Comparison of ENCODE assay signal across 13 mouse cellular contexts in genomic region chr3:116804746-116805285, GRCm38 (mm10). TPM values are rescaled to one million over a fixed set of nuclear protein-coding genes. Genes with fewer than 3 reads are reported as not detected.
DNase-seq lines count a peak whose midpoint lies in the region; ATAC-seq lines count a peak whose summit lies in the region.
"Had no signal": no experiment of that assay in that cellular context is flagged by ENCODE, and none has a peak within 500 bp of the region (broad histone marks: within the 10 kb centered on the region; RNA-seq: fewer than 3 reads in every experiment).

No protein-coding gene starts in this region.

- no peak for ATAC-seq in hindbrain, embryonic 13.5 days (ENCODE audit: low FRiP score)
- no peak for ATAC-seq in hindbrain, embryonic 11.5 days (ENCODE audit: low FRiP score)
- ATAC-seq in forebrain, embryonic 15.5 days (replicated peaks): no peak
- no peak for ATAC-seq in midbrain, embryonic 11.5 days (ENCODE audit: low FRiP score)
- ATAC-seq: intestine, postnatal 0 days had no signal

- peaks cover 5% of the 10 kb centered on the region for H3K36me3 ChIP-seq in hindbrain, embryonic 13.5 days
- no peaks in the 10 kb centered on the region for H3K36me3 ChIP-seq in hindbrain, embryonic 11.5 days (ENCODE audit: control insufficient read depth, insufficient read depth, low read length)
- peaks cover 4% of the 10 kb centered on the region; the same call in 1 of the 2 replicates for H3K36me3 ChIP-seq in forebrain, embryonic 15.5 days
- H3K36me3 ChIP-seq in midbrain, embryonic 11.5 days (ENCODE audit: control insufficient read depth, insufficient read depth, low read length): no peaks in the 10 kb centered on the region

- 46% methylated on average over 6 of the region's 6 CpGs for WGBS in hindbrain, embryonic 13.5 days
- WGBS in hindbrain, embryonic 11.5 days: 65% methylated on average over 6 of the region's 6 CpGs
- 11% methylated on average over 6 of the region's 6 CpGs for WGBS in forebrain, embryonic 15.5 days
- 72% methylated on average over 6 of the region's 6 CpGs for WGBS in midbrain, embryonic 11.5 days

- H3K4me3 ChIP-seq in hindbrain, embryonic 13.5 days: no peak overlapping the region
- H3K4me3 ChIP-seq in hindbrain, embryonic 11.5 days (ENCODE audit: low read depth, low read length): no peak overlapping the region
- no peak overlapping the region for H3K4me3 ChIP-seq in forebrain, embryonic 15.5 days
- H3K4me3 ChIP-seq in midbrain, embryonic 11.5 days (ENCODE audit: low read depth, low read length): no peak overlapping the region

- DNase-seq in hindbrain, embryonic 11.5 days (ENCODE audit: low spot score): no peak
- DNase-seq in 3T3-L1 (ENCODE audit: low read depth, low spot score) (peak; percentile 40), NIH3T3 (ENCODE audit: low read depth) (peak; percentile 37)
- no peak for DNase-seq in left cerebral cortex, adult 8-10 months (ENCODE audit: low spot score in 2 of 2)
- no peak for DNase-seq in layer of hippocampus, postnatal 14 days (ENCODE audit: low spot score in 2 of 2)
- no peak for DNase-seq in midbrain, embryonic 11.5 days (ENCODE audit: low spot score, missing footprints)
- DNase-seq: adrenal gland, postnatal 14 days; cerebellum, postnatal 14 days; lung, adult 18-20 months; right cerebral cortex, postnatal 4 days had no signal

- H3K9ac ChIP-seq in hindbrain, embryonic 13.5 days: 0 out of 2 replicates have a peak overlapping the region, but pooled peaks have one; percentile 5
- no peak overlapping the region for H3K9ac ChIP-seq in hindbrain, embryonic 11.5 days (ENCODE audit: low read depth, low read length)
- no peak overlapping the region for H3K9ac ChIP-seq in forebrain, embryonic 15.5 days (replicated peaks)
- no peak overlapping the region for H3K9ac ChIP-seq in midbrain, embryonic 11.5 days (ENCODE audit: low read length)

- H3K27me3 ChIP-seq in hindbrain, embryonic 13.5 days: no peaks in the 10 kb centered on the region
- H3K27me3 ChIP-seq in hindbrain, embryonic 11.5 days (ENCODE audit: control insufficient read depth, insufficient read depth, low read length): no peaks in the 10 kb centered on the region
- H3K27me3 ChIP-seq in forebrain, embryonic 15.5 days: no peaks in the 10 kb centered on the region
- H3K27me3 ChIP-seq in midbrain, embryonic 11.5 days (ENCODE audit: control insufficient read depth, insufficient read depth, low read length): no peaks in the 10 kb centered on the region

- no peak overlapping the region for H3K4me2 ChIP-seq in hindbrain, embryonic 13.5 days
- H3K4me2 ChIP-seq in hindbrain, embryonic 11.5 days (replicated peaks; ENCODE audit: low read depth, low read length): no peak overlapping the region
- 0 out of 2 replicates have a peak overlapping the region, but pooled peaks have one; percentile 4 for H3K4me2 ChIP-seq in forebrain, embryonic 15.5 days (replicated peaks)
- no peak overlapping the region for H3K4me2 ChIP-seq in midbrain, embryonic 11.5 days

- H3K27ac ChIP-seq in hindbrain, embryonic 13.5 days: no peak overlapping the region
- H3K27ac ChIP-seq in hindbrain, embryonic 11.5 days (ENCODE audit: low read depth, low read length): no peak overlapping the region
- no peak overlapping the region for H3K27ac ChIP-seq in forebrain, embryonic 15.5 days (replicated peaks)
- H3K27ac ChIP-seq in midbrain, embryonic 11.5 days (ENCODE audit: low read depth, low read length): no peak overlapping the region

- H3K4me1 ChIP-seq in hindbrain, embryonic 13.5 days (replicated peaks): peaks cover 25% of the 10 kb centered on the region
- no peaks in the 10 kb centered on the region for H3K4me1 ChIP-seq in hindbrain, embryonic 11.5 days (replicated peaks; ENCODE audit: control insufficient read depth, insufficient read depth, low read length)
- peaks cover 22% of the 10 kb centered on the region for H3K4me1 ChIP-seq in forebrain, embryonic 15.5 days
- peaks cover 4% of the 10 kb centered on the region; the same call in 1 of the 2 replicates for H3K4me1 ChIP-seq in midbrain, embryonic 11.5 days (ENCODE audit: control insufficient read depth, insufficient read depth, low read length)

- H3K9me3 ChIP-seq in hindbrain, embryonic 13.5 days: no peaks in the 10 kb centered on the region
- no peaks in the 10 kb centered on the region for H3K9me3 ChIP-seq in hindbrain, embryonic 11.5 days (ENCODE audit: control insufficient read depth, low read length)
- H3K9me3 ChIP-seq in forebrain, embryonic 15.5 days: no peaks in the 10 kb centered on the region
- no peaks in the 10 kb centered on the region for H3K9me3 ChIP-seq in midbrain, embryonic 11.5 days (ENCODE audit: control insufficient read depth, low read length)

RNA-seq across cellular contexts. Expression of gene Agl, which starts 3.1 kb away (rescaled TPM):
- polyA plus RNA-seq in hindbrain, embryonic 13.5 days (2015; fragmentation: Nextera tagmentation; extraction: Ambion mirVana): 16.5 and 17.3 TPM in 2 replicates
- polyA plus RNA-seq in hindbrain, embryonic 11.5 days (2014; fragmentation: Nextera tagmentation; extraction: Ambion mirVana): 15.2 and 16.6 TPM in 2 replicates
- polyA plus RNA-seq in forebrain, embryonic 15.5 days (2015; fragmentation: Nextera tagmentation; extraction: Ambion mirVana): 13.4 and 14.4 TPM in 2 replicates
- 10 to 100 TPM; 25.7 to 28.7 (median 28.7) TPM for total RNA-seq in left cerebral cortex, adult 8-10 months (2022)
- 10 to 100 TPM; 29.2 to 37.6 TPM for total RNA-seq in layer of hippocampus, postnatal 14 days (2021)
- polyA plus RNA-seq in midbrain, embryonic 11.5 days (2014; fragmentation: Nextera tagmentation; extraction: Ambion mirVana): 11.3 and 14.1 TPM in 2 replicates

RNA-seq across cellular contexts. Expression of gene Frrs1, which starts 54.4 kb away (rescaled TPM):
- 3.4 and 3.9 TPM in 2 replicates for polyA plus RNA-seq in hindbrain, embryonic 13.5 days (2015; fragmentation: Nextera tagmentation; extraction: Ambion mirVana)
- 9.5 and 10.3 TPM in 2 replicates for polyA plus RNA-seq in hindbrain, embryonic 11.5 days (2014; fragmentation: Nextera tagmentation; extraction: Ambion mirVana)
- 3.2 and 3.8 TPM in 2 replicates for polyA plus RNA-seq in forebrain, embryonic 15.5 days (2015; fragmentation: Nextera tagmentation; extraction: Ambion mirVana)
- total RNA-seq in left cerebral cortex, adult 8-10 months (2022): 1 to 10 TPM in 3 of 4 experiments, under 1 TPM in 1; 0.48 to 3.6 (median 1.5) TPM
- 1 to 10 TPM; 1.5 to 1.7 TPM for total RNA-seq in layer of hippocampus, postnatal 14 days (2021)
- polyA plus RNA-seq in midbrain, embryonic 11.5 days (2014; fragmentation: Nextera tagmentation; extraction: Ambion mirVana): 7.8 and 8.5 TPM in 2 replicates

Comparison
In these comparisons a context has a peak if more than half of its experiments do, and no peak if none do; other contexts are left out.
1. DNase-seq: peak in 3T3-L1 (single experiment) and NIH3T3 (single experiment); none in hindbrain, embryonic 11.5 days (single experiment), left cerebral cortex, adult 8-10 months (0 of 2), layer of hippocampus, postnatal 14 days (0 of 2) and midbrain, embryonic 11.5 days (single experiment).